Mouse (Mus musculus) E14TG2a.4 (cell line): ENCODE data around the gene Sel1l3.
A peak's percentile ranks its signal among the peaks of the same experiment; 100 is the strongest.

Source experiments
- H3K27me3 ChIP-seq: 2 replicates; pipeline ENCODE4 v1.6.1; 2014; ENCODE audit warnings: low read length, control low read depth; ENCODE audit not compliant: insufficient read depth
- H3K36me3 ChIP-seq: 2 replicates; pipeline ENCODE4 v1.6.1; 2014; ENCODE audit warnings: low read length, control low read depth; ENCODE audit not compliant: insufficient read depth
- H3K4me1 ChIP-seq: replicated peaks from 2 replicates; pipeline ENCODE4 v1.6.1; 2014; ENCODE audit warnings: low read depth, low read length, control low read depth
- H3K4me3 ChIP-seq: replicated peaks from 2 replicates; pipeline ENCODE4 v1.5.1; 2014; ENCODE audit warnings: mild to moderate bottlenecking, low read length
- H3K9me3 ChIP-seq: 2 replicates; pipeline ENCODE4 v1.6.1; 2014; ENCODE audit warnings: low read length, control low read depth
- CTCF ChIP-seq: conservative IDR thresholded peaks from 2 replicates; pipeline ENCODE4 v1.5.1; 2014; ENCODE audit warnings: low read length
- NANOG ChIP-seq: IDR thresholded peaks from 2 replicates; pipeline ENCODE4 v1.6.1; 2014; ENCODE audit warnings: borderline replicate concordance, low read length, mixed read lengths
- POU5F1 ChIP-seq: IDR thresholded peaks from 2 replicates; pipeline ENCODE4 v1.6.1; 2014; ENCODE audit warnings: low read length, borderline replicate concordance

Sel1l3 gene

GRCm38 (mm10) chr5:53235551-53235950 is 21.8 kb upstream of the Sel1l3 start:
- no peaks in the 10 kb centered on the region for H3K9me3 ChIP-seq
- peaks cover 16% of the 10 kb centered on the region for H3K4me1 ChIP-seq
- H3K4me3 ChIP-seq = no peak overlapping the region
- TF ChIP-seq CTCF = no peak
- no peaks in the 10 kb centered on the region for H3K36me3 ChIP-seq
- H3K27me3 ChIP-seq = no peaks in the 10 kb centered on the region

GRCm38 (mm10) chr5:53230560-53230959 is 16.8 kb upstream of the Sel1l3 start:
- H3K4me1 ChIP-seq = peaks cover 4% of the 10 kb centered on the region
- no peaks in the 10 kb centered on the region for H3K9me3 ChIP-seq
- H3K27me3 ChIP-seq = no peaks in the 10 kb centered on the region
- TF ChIP-seq NANOG (no peak), POU5F1 (no peak), CTCF (no peak)
- no peaks in the 10 kb centered on the region for H3K36me3 ChIP-seq
- no peak overlapping the region for H3K4me3 ChIP-seq

- H3K4me3 ChIP-seq = no peak overlapping the region
These were observed 11.7 kb upstream of the Sel1l3 start for GRCm38 (mm10) chr5:53225434-53225833.

GRCm38 (mm10) chr5:53214801-53215200 is 1.1 kb upstream of the Sel1l3 start:
- TF ChIP-seq POU5F1 = no peak
- TF ChIP-seq NANOG = no peak
- TF ChIP-seq CTCF = no peak
- no peak overlapping the region for H3K4me3 ChIP-seq
- H3K36me3 ChIP-seq = no peaks in the 10 kb centered on the region
- H3K27me3 ChIP-seq = peaks cover 88% of the 10 kb centered on the region
- H3K9me3 ChIP-seq = no peaks in the 10 kb centered on the region; the same call in 1 of the 2 replicates
- peaks cover 27% of the 10 kb centered on the region for H3K4me1 ChIP-seq

More at GRCm38 (mm10) chr5:53225434-53225833, 11.7 kb upstream of the Sel1l3 start:
- no peaks in the 10 kb centered on the region for H3K4me1 ChIP-seq
- H3K36me3 ChIP-seq = no peaks in the 10 kb centered on the region
- TF ChIP-seq CTCF = no peak
- TF ChIP-seq POU5F1 = no peak
- no peak for TF ChIP-seq NANOG
- no peaks in the 10 kb centered on the region for H3K9me3 ChIP-seq
- H3K27me3 ChIP-seq = peaks cover under 1% of the 10 kb centered on the region; the same call in 1 of the 2 replicates

GRCm38 (mm10) chr5:53214362-53214761 is 635 bp upstream of the Sel1l3 start:
- Histone ChIP-seq H3K36me3 (no peaks in the 10 kb centered on the region), H3K4me3 (peak overlapping the region; percentile 79), H3K9me3 (no peaks in the 10 kb centered on the region; the same call in 1 of the 2 replicates), H3K27me3 (peaks cover 91% of the 10 kb centered on the region), H3K4me1 (peaks cover 31% of the 10 kb centered on the region)
- no peak for TF ChIP-seq CTCF
- no peak for TF ChIP-seq NANOG
- TF ChIP-seq POU5F1 = no peak

- Histone ChIP-seq H3K4me1 (peaks cover 32% of the 10 kb centered on the region), H3K9me3 (no peaks in the 10 kb centered on the region; the same call in 1 of the 2 replicates), H3K27me3 (peaks cover 91% of the 10 kb centered on the region), H3K36me3 (no peaks in the 10 kb centered on the region), H3K4me3 (peak overlapping the region; percentile 79)
- TF ChIP-seq POU5F1 (no peak), CTCF (no peak), NANOG (no peak)
These were observed 681 bp downstream of the Sel1l3 start for GRCm38 (mm10) chr5:53212782-53213710.

- Histone ChIP-seq H3K36me3 (no peaks in the 10 kb centered on the region), H3K9me3 (no peaks in the 10 kb centered on the region), H3K27me3 (peaks cover 83% of the 10 kb centered on the region), H3K4me1 (peaks cover 32% of the 10 kb centered on the region), H3K4me3 (peak overlapping the region; percentile 79)
- TF ChIP-seq NANOG (no peak), CTCF (no peak), POU5F1 (no peak)
These were observed 1.5 kb downstream of the Sel1l3 start for GRCm38 (mm10) chr5:53212087-53212781.

- TF ChIP-seq CTCF = no peak
- TF ChIP-seq POU5F1 = no peak
- TF ChIP-seq NANOG = no peak
- Histone ChIP-seq H3K4me3 (no peak overlapping the region), H3K4me1 (peaks cover 32% of the 10 kb centered on the region), H3K9me3 (no peaks in the 10 kb centered on the region), H3K36me3 (no peaks in the 10 kb centered on the region), H3K27me3 (peaks cover 75% of the 10 kb centered on the region)
These were observed 2.5 kb downstream of the Sel1l3 start for GRCm38 (mm10) chr5:53211241-53211640.
